Mouse (Mus musculus) brain, embryonic 14.5 days (tissue): ENCODE results near the gene Usp2. TPM values are rescaled to one million over a fixed set of nuclear protein-coding genes. Genes with fewer than 3 reads are reported as not detected.

Experiments used
- DNase-seq: peaks from one replicate; pipeline ENCODE4 v3.0.0-alpha.2; 2011; ENCODE audit warnings: low read depth
- CTCF ChIP-seq: fragments of 200-500 bp; IDR thresholded peaks from 2 replicates; pipeline ENCODE4 v1.5.1; 2012; ENCODE audit warnings: inconsistent platforms, mild to moderate bottlenecking, moderate library complexity, borderline replicate concordance; ENCODE audit not compliant: insufficient read depth, insufficient read length; ENCODE audit errors: extremely low read depth
- POLR2A ChIP-seq: fragments of 200-500 bp; IDR thresholded peaks from 2 replicates; pipeline ENCODE4 v1.6.1; 2012; ENCODE audit warnings: mild to moderate bottlenecking, inconsistent platforms, borderline replicate concordance; ENCODE audit not compliant: poor library complexity, insufficient read depth, insufficient read length, severe bottlenecking; ENCODE audit errors: extremely low read depth
- polyA plus RNA-seq: library from polyadenylated mRNA; depleted of rRNA; stranded (reverse); fragments of >200 nt; gene quantifications from 2 replicates; pipeline ENCODE4 v1.2.3, GENCODE M21; 2012

The Usp2 gene
- polyA plus RNA-seq, 1 experiment: 4.0 TPM

- DNase-seq: peak; percentile 88
Observed at GRCm38 (mm10) chr9:44071914-44072598, 5.2 kb downstream of the Usp2 start.

GRCm38 (mm10) chr9:44072599-44072915 is 5.7 kb downstream of the Usp2 start:
- peak; percentile 78 for DNase-seq
- TF ChIP-seq POLR2A: no peak
- no peak for TF ChIP-seq CTCF

More at GRCm38 (mm10) chr9:44071914-44072598, 5.2 kb downstream of the Usp2 start:
- TF ChIP-seq POLR2A (no peak), CTCF (no peak)

GRCm38 (mm10) chr9:44073115-44073514 is 6.3 kb downstream of the Usp2 start:
- DNase-seq: no peak
- TF ChIP-seq CTCF: no peak
- no peak for TF ChIP-seq POLR2A

GRCm38 (mm10) chr9:44074395-44075275 is 7.8 kb downstream of the Usp2 start:
- no peak for DNase-seq
- TF ChIP-seq CTCF (peak; percentile 39; the same call in 1 of the 2 replicates), POLR2A (no peak)

- DNase-seq: no peak
- TF ChIP-seq POLR2A (no peak), CTCF (no peak)
Observed at GRCm38 (mm10) chr9:44075276-44075995, 8.6 kb downstream of the Usp2 start.

GRCm38 (mm10) chr9:44075996-44076763 is 9.4 kb downstream of the Usp2 start:
- DNase-seq: no peak
- TF ChIP-seq POLR2A: no peak
- no peak for TF ChIP-seq CTCF

GRCm38 (mm10) chr9:44076764-44077120 is 9.9 kb downstream of the Usp2 start:
- DNase-seq: peak; percentile 67
- TF ChIP-seq CTCF (peak; percentile 65; the same call in 1 of the 2 replicates), POLR2A (no peak)

GRCm38 (mm10) chr9:44077266-44077910 is 10.6 kb downstream of the Usp2 start:
- no peak for DNase-seq
- TF ChIP-seq POLR2A (no peak), CTCF (no peak)

GRCm38 (mm10) chr9:44078136-44078797 is 11.4 kb downstream of the Usp2 start:
- no peak for TF ChIP-seq POLR2A
- no peak for TF ChIP-seq CTCF

GRCm38 (mm10) chr9:44078955-44079756 is 12.3 kb downstream of the Usp2 start:
- DNase-seq: peak; percentile 92
- TF ChIP-seq CTCF: no peak
- TF ChIP-seq POLR2A: no peak

More at GRCm38 (mm10) chr9:44078136-44078797, 11.4 kb downstream of the Usp2 start:
- DNase-seq: no peak

GRCm38 (mm10) chr9:44079997-44080780 is 13.4 kb downstream of the Usp2 start:
- TF ChIP-seq POLR2A (no peak), CTCF (no peak)
- no peak for DNase-seq

GRCm38 (mm10) chr9:44080953-44081352 is 14.1 kb downstream of the Usp2 start:
- DNase-seq: no peak
- TF ChIP-seq CTCF: no peak
- TF ChIP-seq POLR2A: no peak
